ENCODE assay signal across 8 mouse cellular contexts in genomic region chr11:118289037-118289511, GRCm38 (mm10). TPM values are rescaled to one million over a fixed set of nuclear protein-coding genes. Genes with fewer than 3 reads are reported as not detected.
DNase-seq lines count a peak whose midpoint lies in the region; ATAC-seq and TF ChIP-seq lines count a peak whose summit lies in the region.

No protein-coding gene starts in this region.

- DNase-seq in heart, embryonic 10.5 days (ENCODE audit: low spot score), result no peak
- DNase-seq in heart, postnatal 25 days (ENCODE audit: low spot score), result no peak
- no peak for DNase-seq in ES-E14 (ENCODE audit: low read depth, low spot score)
- DNase-seq in embryonic facial prominence, embryonic 10.5 days (ENCODE audit: low spot score), result peak; percentile 41
- DNase-seq in intestine, embryonic 14.5 days (ENCODE audit: low spot score), result peak; percentile 66
- peak; percentile 90 for DNase-seq in midbrain, embryonic 11.5 days (ENCODE audit: low spot score, missing footprints)
- no peak for DNase-seq in frontal cortex, postnatal 25 days (ENCODE audit: low spot score in 2 of 2)
- DNase-seq in spleen, postnatal 36 days (ENCODE audit: low spot score in 2 of 2), result no peak

- H3K9me3 ChIP-seq in heart, embryonic 10.5 days, result no peaks in the 10 kb centered on the region
- H3K9me3 ChIP-seq in ES-E14 (ENCODE audit: control insufficient read depth, insufficient read depth, low read depth, low read length), result no peaks in the 10 kb centered on the region
- no peaks in the 10 kb centered on the region for H3K9me3 ChIP-seq in embryonic facial prominence, embryonic 10.5 days
- no peaks in the 10 kb centered on the region for H3K9me3 ChIP-seq in intestine, embryonic 14.5 days (ENCODE audit: control insufficient read depth, low read length)
- H3K9me3 ChIP-seq in midbrain, embryonic 11.5 days (ENCODE audit: control insufficient read depth, low read length), result no peaks in the 10 kb centered on the region

- H3K4me3 ChIP-seq in heart, embryonic 10.5 days, result peak overlapping the region; percentile 77
- peak overlapping the region; percentile 83 to 86 for H3K4me3 ChIP-seq in ES-E14 (ENCODE audit: insufficient read depth in 1 of 2, low read depth in 1 of 2, low read length in 2 of 2, poor library complexity in 1 of 2, severe bottlenecking in 1 of 2)
- H3K4me3 ChIP-seq in embryonic facial prominence, embryonic 10.5 days, result peak overlapping the region; percentile 97
- peak overlapping the region; percentile 92 for H3K4me3 ChIP-seq in intestine, embryonic 14.5 days (ENCODE audit: low read depth, low read length)
- peak overlapping the region; percentile 66 for H3K4me3 ChIP-seq in midbrain, embryonic 11.5 days (ENCODE audit: low read depth, low read length)

- H3K27me3 ChIP-seq in heart, embryonic 10.5 days (ENCODE audit: insufficient read depth, poor library complexity, severe bottlenecking), result no peaks in the 10 kb centered on the region
- H3K27me3 ChIP-seq in embryonic facial prominence, embryonic 10.5 days (replicated peaks; ENCODE audit: low read depth, poor library complexity, severe bottlenecking), result no peaks in the 10 kb centered on the region
- H3K27me3 ChIP-seq in intestine, embryonic 14.5 days (replicated peaks; ENCODE audit: control insufficient read depth, insufficient read depth, low read length), result no peaks in the 10 kb centered on the region
- H3K27me3 ChIP-seq in midbrain, embryonic 11.5 days (ENCODE audit: control insufficient read depth, insufficient read depth, low read length), result no peaks in the 10 kb centered on the region

- peak overlapping the region; percentile 92 for H3K9ac ChIP-seq in ES-E14 (ENCODE audit: insufficient read depth, low read depth, low read length, poor library complexity, severe bottlenecking)
- H3K9ac ChIP-seq in intestine, embryonic 14.5 days (ENCODE audit: low read length), result peak overlapping the region; percentile 89
- H3K9ac ChIP-seq in midbrain, embryonic 11.5 days (ENCODE audit: low read length), result peak overlapping the region; percentile 76

- no peak for ATAC-seq in intestine, embryonic 14.5 days (replicated peaks; ENCODE audit: low FRiP score, low TSS enrichment, low read depth)
- no peak for ATAC-seq in midbrain, embryonic 11.5 days (ENCODE audit: low FRiP score)

- peak overlapping the region; percentile 74 for H3K4me2 ChIP-seq in intestine, embryonic 14.5 days (ENCODE audit: low read length)
- peak overlapping the region; percentile 94 for H3K4me2 ChIP-seq in midbrain, embryonic 11.5 days

- in situ Hi-C loops in ES-E14 (cut with MboI; ENCODE audit: low sequenced_read_pairs in 2 of 2, unreplicated experiment in 2 of 2), result no loop called here

- peaks cover 19% of the 10 kb centered on the region for H3K4me1 ChIP-seq in heart, embryonic 10.5 days
- no peaks in the 10 kb centered on the region for H3K4me1 ChIP-seq in ES-E14 (ENCODE audit: control insufficient read depth in 2 of 2, insufficient read depth in 2 of 2, low read length in 2 of 2, poor library complexity in 1 of 2)
- H3K4me1 ChIP-seq in embryonic facial prominence, embryonic 10.5 days, result peaks cover 24% of the 10 kb centered on the region
- H3K4me1 ChIP-seq in intestine, embryonic 14.5 days (replicated peaks; ENCODE audit: control insufficient read depth, insufficient read depth, low read length), result peaks cover 18% of the 10 kb centered on the region
- peaks cover 17% of the 10 kb centered on the region for H3K4me1 ChIP-seq in midbrain, embryonic 11.5 days (ENCODE audit: control insufficient read depth, insufficient read depth, low read length)

- intact Hi-C loops in heart, postnatal 25 days (cut with DNase I), result no loop called here

- 2% methylated on average over 16 of the region's 16 CpGs for WGBS in heart, embryonic 10.5 days
- WGBS in embryonic facial prominence, embryonic 10.5 days, result 2% methylated on average over 16 of the region's 16 CpGs
- WGBS in intestine, embryonic 14.5 days, result 2% methylated on average over 16 of the region's 16 CpGs
- WGBS in midbrain, embryonic 11.5 days, result under 1% methylated on average over 16 of the region's 16 CpGs

- H3K27ac ChIP-seq in heart, embryonic 10.5 days, result peak overlapping the region; percentile 90
- H3K27ac ChIP-seq in ES-E14 (ENCODE audit: insufficient read depth, low read depth, low read length, poor library complexity, severe bottlenecking), result peak overlapping the region; percentile 72; the same call in 1 of the 2 replicates
- peak overlapping the region; percentile 92 for H3K27ac ChIP-seq in embryonic facial prominence, embryonic 10.5 days (replicated peaks)
- H3K27ac ChIP-seq in intestine, embryonic 14.5 days (ENCODE audit: low read depth), result peak overlapping the region; percentile 81; the same call in 1 of the 2 replicates
- H3K27ac ChIP-seq in midbrain, embryonic 11.5 days (ENCODE audit: low read depth, low read length), result no peak overlapping the region

- peaks cover 38% of the 10 kb centered on the region for H3K36me3 ChIP-seq in heart, embryonic 10.5 days
- H3K36me3 ChIP-seq in ES-E14 (ENCODE audit: control insufficient read depth, insufficient read depth, low read length, poor library complexity, severe bottlenecking), result peaks cover 33% of the 10 kb centered on the region
- H3K36me3 ChIP-seq in embryonic facial prominence, embryonic 10.5 days (replicated peaks), result peaks cover 37% of the 10 kb centered on the region
- H3K36me3 ChIP-seq in intestine, embryonic 14.5 days (ENCODE audit: control insufficient read depth, insufficient read depth, low read length), result peaks cover 36% of the 10 kb centered on the region
- H3K36me3 ChIP-seq in midbrain, embryonic 11.5 days (ENCODE audit: control insufficient read depth, insufficient read depth, low read length), result peaks cover 15% of the 10 kb centered on the region; the same call in 1 of the 2 replicates

TF ChIP-seq in ES-E14, 5 proteins besides CTCF, POLR2A, EP300 and RAD21:
- no peak for TF ChIP-seq HCFC1 (IDR thresholded peaks at IDR 0.05; ENCODE audit: borderline replicate concordance, insufficient read depth, low read length)
- TF ChIP-seq CHD2 (IDR thresholded peaks at IDR 0.05; ENCODE audit: low read depth, low read length), result 0 out of 2 replicates have a peak, but pooled peaks have one; percentile 6
- no peak for TF ChIP-seq MAFK (IDR thresholded peaks at IDR 0.05; ENCODE audit: insufficient read depth, low read depth, low read length)
- no peak for TF ChIP-seq ZNF384 (IDR thresholded peaks at IDR 0.05; ENCODE audit: low read depth, low read length)
- no peak for TF ChIP-seq ZC3H11A (IDR thresholded peaks at IDR 0.05; ENCODE audit: borderline replicate concordance, low read depth, low read length)

RNA-seq across cellular contexts. Expression of gene Usp36, which starts 1.0 kb away (rescaled TPM):
- 19.5 and 22.4 TPM in 2 replicates for polyA plus RNA-seq in heart, embryonic 10.5 days (2016; fragmentation: Nextera tagmentation; extraction: Ambion mirVana)
- 10 to 100 TPM; 12.0 to 14.5 TPM for total RNA-seq in heart, postnatal 25 days (2021)
- 41.7 and 45.5 TPM in 2 replicates for total RNA-seq in ES-E14 (2012; rRNA removed)
- polyA plus RNA-seq in embryonic facial prominence, embryonic 10.5 days (2016; fragmentation: Nextera tagmentation; extraction: Ambion mirVana), result 24.1 and 24.2 TPM in 2 replicates
- 18.1 and 18.8 TPM in 2 replicates for polyA plus RNA-seq in intestine, embryonic 14.5 days (2014; fragmentation: Nextera tagmentation; extraction: Ambion mirVana)
- 8.7 and 9.0 TPM in 2 replicates for polyA plus RNA-seq in midbrain, embryonic 11.5 days (2014; fragmentation: Nextera tagmentation; extraction: Ambion mirVana)

RNA-seq across cellular contexts. Expression of gene Cyth1, which starts 40.7 kb away (rescaled TPM):
- polyA plus RNA-seq in heart, embryonic 10.5 days (2016; fragmentation: Nextera tagmentation; extraction: Ambion mirVana), result 15.5 and 15.6 TPM in 2 replicates
- total RNA-seq in heart, postnatal 25 days (2021), result 10 to 100 TPM; 48.9 to 53.8 TPM
- total RNA-seq in ES-E14 (2012; rRNA removed), result 3.8 and 6.3 TPM in 2 replicates
- polyA plus RNA-seq in embryonic facial prominence, embryonic 10.5 days (2016; fragmentation: Nextera tagmentation; extraction: Ambion mirVana), result 15.5 and 15.8 TPM in 2 replicates
- polyA plus RNA-seq in intestine, embryonic 14.5 days (2014; fragmentation: Nextera tagmentation; extraction: Ambion mirVana), result 8.3 and 9.3 TPM in 2 replicates
- 12.3 and 12.8 TPM in 2 replicates for polyA plus RNA-seq in midbrain, embryonic 11.5 days (2014; fragmentation: Nextera tagmentation; extraction: Ambion mirVana)

RNA-seq across cellular contexts. Expression of gene Cep295nl, which starts 53.2 kb away (rescaled TPM):
- 0.20 and 0.38 TPM in 2 replicates for polyA plus RNA-seq in heart, embryonic 10.5 days (2016; fragmentation: Nextera tagmentation; extraction: Ambion mirVana)
- 1 to 10 TPM in 1 of 2 experiments, under 1 TPM in 1; 0.84 to 1.1 TPM for total RNA-seq in heart, postnatal 25 days (2021)
- 0.49 and 0.95 TPM in 2 replicates for total RNA-seq in ES-E14 (2012; rRNA removed)
- 0.13 and 0.56 TPM in 2 replicates for polyA plus RNA-seq in embryonic facial prominence, embryonic 10.5 days (2016; fragmentation: Nextera tagmentation; extraction: Ambion mirVana)
- polyA plus RNA-seq in intestine, embryonic 14.5 days (2014; fragmentation: Nextera tagmentation; extraction: Ambion mirVana), result 0.61 and 0.69 TPM in 2 replicates
- 0.23 and 0.40 TPM in 2 replicates for polyA plus RNA-seq in midbrain, embryonic 11.5 days (2014; fragmentation: Nextera tagmentation; extraction: Ambion mirVana)

Comparison
In these comparisons a context has a peak if more than half of its experiments do, and no peak if none do; other contexts are left out.
1. DNase-seq: peak in embryonic facial prominence, embryonic 10.5 days (single experiment), intestine, embryonic 14.5 days (single experiment) and midbrain, embryonic 11.5 days (single experiment); none in heart, embryonic 10.5 days (single experiment), heart, postnatal 25 days (single experiment), ES-E14 (single experiment), frontal cortex, postnatal 25 days (0 of 2) and spleen, postnatal 36 days (0 of 2).
2. Peak in every context shown above with its lines, with median percentiles within 50 percentile points of each other: H3K4me3 ChIP-seq and H3K9ac ChIP-seq.